Mouse (Mus musculus) cerebellum, adult 2 months (tissue): ENCODE data around the gene Jup. TPM values are rescaled to one million over a fixed set of nuclear protein-coding genes. Genes with fewer than 3 reads are reported as not detected.
A peak's percentile ranks its signal among the peaks of the same experiment; 100 is the strongest.

Experiments
- DNase-seq, 2 experiments: peaks; one replicate each; pipeline ENCODE4 v3.0.0; 2021
- H3K27ac ChIP-seq: fragments of 200-500 bp; 2 replicates; pipeline ENCODE4 v1.5.1; 2012; ENCODE audit warnings: low read length, control low read depth, inconsistent platforms; ENCODE audit not compliant: insufficient read depth
- H3K27me3 ChIP-seq: fragments of 200-500 bp; 2 replicates; pipeline ENCODE4 v1.6.1; 2012; ENCODE audit warnings: inconsistent platforms, mild to moderate bottlenecking, low read length, moderate library complexity; ENCODE audit not compliant: control insufficient read depth, insufficient read depth
- H3K4me1 ChIP-seq: fragments of 200-500 bp; 2 replicates; pipeline ENCODE4 v1.6.1; 2011; ENCODE audit warnings: low read length; ENCODE audit not compliant: control insufficient read depth, insufficient read depth
- H3K4me3 ChIP-seq: fragments of 200-500 bp; replicated peaks from 2 replicates; pipeline ENCODE3; 2011; ENCODE audit warnings: mild to moderate bottlenecking, low read depth, low read length, control low read depth; ENCODE audit not compliant: insufficient read depth
- CTCF ChIP-seq: fragments of 200-500 bp; IDR thresholded peaks from 2 replicates; pipeline ENCODE4 v1.5.1; 2011; ENCODE audit warnings: low read depth, mild to moderate bottlenecking, control low read depth, low read length, moderate library complexity, borderline replicate concordance; ENCODE audit not compliant: insufficient read depth
- POLR2A ChIP-seq: fragments of 200-500 bp; IDR thresholded peaks from 2 replicates; pipeline ENCODE4 v1.6.1; 2011; ENCODE audit warnings: low read length, control low read depth, borderline replicate concordance; ENCODE audit not compliant: insufficient read depth
- WGBS: fragments of 180-500 bp; shearing (Covaris S2); methylation state at CpG from one replicate; pipeline ENCODE4 v1.1.7; 2018; 5-methylcytosine and 5-hydroxymethylcytosine counted together
- polyA plus RNA-seq: library from polyadenylated mRNA; depleted of rRNA; stranded (reverse); fragments of >200 nt; gene quantifications from 2 replicates; pipeline ENCODE4 v1.2.3, GENCODE M21; 2012

Jup gene
- polyA plus RNA-seq, 1 experiment: 127 TPM

GRCm38 (mm10) chr11:100355972-100356818 is 41.4 kb downstream of the Jup start, which contains the start of gene Hap1:
TSS of gene Hap1 (minus strand) at chr11:100356128.
- Histone ChIP-seq H3K4me3 (peak within 1 kb of the TSS; percentile 76), H3K27ac (peak within 1 kb of the TSS; percentile 61), H3K4me1 (peaks cover 3% of the 10 kb centered on the region; the same call in 1 of the 2 replicates), H3K27me3 (no peaks in the 10 kb centered on the region)
- under 1% methylated on average over 49 of the region's 49 CpGs for WGBS
- DNase-seq: peak; percentile 83 to 90
- TF ChIP-seq CTCF (no peak), POLR2A (peak; percentile 71)

- peak; percentile 50 to 53 for DNase-seq
- TF ChIP-seq CTCF (no peak), POLR2A (no peak)
- under 1% methylated on average over 54 of the region's 54 CpGs for WGBS
- Histone ChIP-seq H3K27me3 (no peaks in the 10 kb centered on the region), H3K4me3 (peak overlapping the region; percentile 76), H3K4me1 (peaks cover 3% of the 10 kb centered on the region; the same call in 1 of the 2 replicates), H3K27ac (peak overlapping the region; percentile 61; the same call in 1 of the 2 replicates)
These were observed 42.2 kb downstream of the Jup start for GRCm38 (mm10) chr11:100355151-100355951.

- TF ChIP-seq POLR2A (no peak), CTCF (peak; percentile 59; the same call in 1 of the 2 replicates)
- Histone ChIP-seq H3K27ac (no peak overlapping the region), H3K4me3 (no peak overlapping the region), H3K27me3 (no peaks in the 10 kb centered on the region), H3K4me1 (peaks cover 3% of the 10 kb centered on the region; the same call in 1 of the 2 replicates)
- DNase-seq: peak in 1 of 2 experiments; percentile 45
- 29% methylated on average over 10 of the region's 10 CpGs for WGBS
These were observed 45.3 kb downstream of the Jup start for GRCm38 (mm10) chr11:100352076-100352857.

GRCm38 (mm10) chr11:100344269-100344668 is 53.3 kb downstream of the Jup start:
- WGBS: 86% methylated on average over 10 of the region's 10 CpGs
- H3K4me1 ChIP-seq: no peaks in the 10 kb centered on the region
- no peak for DNase-seq
- H3K27ac ChIP-seq: no peak overlapping the region
- H3K27me3 ChIP-seq: no peaks in the 10 kb centered on the region
- H3K4me3 ChIP-seq: no peak overlapping the region
- TF ChIP-seq CTCF (no peak), POLR2A (no peak)

- WGBS: 59% methylated on average over 3 of the region's 3 CpGs
- Histone ChIP-seq H3K4me1 (no peaks in the 10 kb centered on the region), H3K27ac (no peak overlapping the region), H3K4me3 (no peak overlapping the region), H3K27me3 (no peaks in the 10 kb centered on the region)
- TF ChIP-seq CTCF: no peak
- DNase-seq: no peak
These were observed 61.8 kb downstream of the Jup start for GRCm38 (mm10) chr11:100335731-100336130.

GRCm38 (mm10) chr11:100333944-100334457 is 63.6 kb downstream of the Jup start, which contains the start of gene Gast:
TSS of gene Gast (plus strand) at chr11:100334407.
- Histone ChIP-seq H3K27ac (no peak within 1 kb of the TSS), H3K4me3 (no peak within 1 kb of the TSS), H3K27me3 (no peaks in the 10 kb centered on the region), H3K4me1 (no peaks in the 10 kb centered on the region)
- TF ChIP-seq POLR2A: no peak
- TF ChIP-seq CTCF: no peak
- 74% methylated on average over 6 of the region's 6 CpGs for WGBS
- DNase-seq: no peak
